Mouse (Mus musculus) E14TG2a.4 (cell line): Measurements from ENCODE around the gene Scube2.

Source experiments
- CTCF ChIP-seq: conservative IDR thresholded peaks from 2 replicates; pipeline ENCODE4 v1.5.1; 2014; ENCODE audit warnings: low read length
- NANOG ChIP-seq: IDR thresholded peaks from 2 replicates; pipeline ENCODE4 v1.6.1; 2014; ENCODE audit warnings: borderline replicate concordance, low read length, mixed read lengths
- POU5F1 ChIP-seq: IDR thresholded peaks from 2 replicates; pipeline ENCODE4 v1.6.1; 2014; ENCODE audit warnings: low read length, borderline replicate concordance

DNA sequence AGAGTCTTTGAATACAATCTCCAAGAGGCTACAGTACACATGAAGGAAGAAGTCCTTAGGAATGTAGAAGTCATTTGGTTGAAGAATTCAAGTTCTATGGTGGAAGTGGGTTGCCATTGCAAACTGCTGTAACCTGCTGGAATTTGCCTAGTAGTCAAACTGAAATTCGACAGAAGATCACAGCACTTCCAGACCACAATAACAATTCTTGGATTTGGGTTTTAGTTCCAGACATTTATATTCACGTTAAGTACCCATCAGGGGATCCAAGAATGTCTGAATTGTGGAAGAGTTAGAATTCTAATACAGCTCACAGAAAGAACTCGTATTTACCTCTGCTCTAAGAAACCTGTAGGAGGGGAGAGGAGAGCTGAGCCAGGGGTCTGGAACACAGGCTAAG, 14.9 kb downstream of the Scube2 start:
- TF ChIP-seq CTCF (no peak), NANOG (no peak), POU5F1 (no peak)
